In genomic region chr14:93846091-93846677, GRCm38 (mm10) we compare ENCODE assay signal across 26 mouse cellular contexts. TPM values are rescaled to one million over a fixed set of nuclear protein-coding genes. Genes with fewer than 3 reads are reported as not detected.
DNase-seq lines count a peak whose midpoint lies in the region; ATAC-seq and TF ChIP-seq lines count a peak whose summit lies in the region.
"Had no signal": no experiment of that assay in that cellular context is flagged by ENCODE, and none has a peak within 500 bp of the region (broad histone marks: within the 10 kb centered on the region; RNA-seq: fewer than 3 reads in every experiment).

No protein-coding gene starts in this region.

- peak; percentile 33 to 47 for DNase-seq in cerebellum, postnatal 10 days
- no peak for DNase-seq in cerebellum, adult 8-10 months
- peak; percentile 34 for DNase-seq in hindbrain, postnatal 0 days (ENCODE audit: low spot score)
- DNase-seq in liver = no peak
- DNase-seq: adrenal gland, adult 8-10 months; adrenal gland, postnatal 25 days; cerebellum, adult 18-20 months; cerebellum, adult 9-11 months; cerebellum, postnatal 36 days; gastrocnemius, postnatal 25 days; heart, adult 18-20 months; heart, postnatal 10 days; heart, postnatal 36 days had no signal

- H3K27me3 ChIP-seq in hindbrain, postnatal 0 days (ENCODE audit: insufficient read depth, low read length) = no peaks in the 10 kb centered on the region
- no peaks in the 10 kb centered on the region for H3K27me3 ChIP-seq in hindbrain, embryonic 16.5 days (replicated peaks; ENCODE audit: control insufficient read depth, insufficient read depth, low read length)
- no peaks in the 10 kb centered on the region for H3K27me3 ChIP-seq in midbrain, embryonic 13.5 days
- H3K27me3 ChIP-seq in midbrain, embryonic 15.5 days (replicated peaks) = no peaks in the 10 kb centered on the region
- H3K27me3 ChIP-seq: embryonic facial prominence, embryonic 12.5 days; embryonic facial prominence, embryonic 15.5 days; forebrain, embryonic 12.5 days; forebrain, embryonic 15.5 days; heart, embryonic 12.5 days; heart, embryonic 15.5 days; hindbrain, embryonic 15.5 days had no signal

- 19% methylated on average over 1 of the region's 1 CpGs for WGBS in hindbrain, postnatal 0 days
- WGBS in hindbrain, embryonic 16.5 days = 30% methylated on average over 1 of the region's 1 CpGs
- WGBS in midbrain, embryonic 13.5 days = 5% methylated on average over 1 of the region's 1 CpGs
- WGBS in midbrain, embryonic 15.5 days = 4% methylated on average over 1 of the region's 1 CpGs

- ATAC-seq in hindbrain, postnatal 0 days = no peak
- no peak for ATAC-seq in hindbrain, embryonic 16.5 days
- peak; percentile 50; the same call in 1 of the 2 replicates for ATAC-seq in midbrain, embryonic 13.5 days
- ATAC-seq in midbrain, embryonic 15.5 days (replicated peaks) = no peak
- ATAC-seq: activated CD4-positive, CD25-positive, alpha-beta regulatory T cell, adult 4 months; forebrain, embryonic 15.5 days; inflammation-experienced regulatory T-cells, adult 6 months had no signal

- no peaks in the 10 kb centered on the region for H3K9me3 ChIP-seq in hindbrain, postnatal 0 days (ENCODE audit: low read length)
- no peaks in the 10 kb centered on the region for H3K9me3 ChIP-seq in hindbrain, embryonic 16.5 days (ENCODE audit: control insufficient read depth, low read length)
- H3K9me3 ChIP-seq in midbrain, embryonic 13.5 days = no peaks in the 10 kb centered on the region
- no peaks in the 10 kb centered on the region for H3K9me3 ChIP-seq in midbrain, embryonic 15.5 days
- H3K9me3 ChIP-seq: embryonic facial prominence, embryonic 12.5 days; embryonic facial prominence, embryonic 15.5 days; forebrain, embryonic 12.5 days; forebrain, embryonic 15.5 days; heart, embryonic 12.5 days; heart, embryonic 15.5 days; hindbrain, embryonic 10.5 days; hindbrain, embryonic 15.5 days had no signal

- no peaks in the 10 kb centered on the region for H3K4me1 ChIP-seq in hindbrain, postnatal 0 days (ENCODE audit: insufficient read depth, low read length)
- no peaks in the 10 kb centered on the region for H3K4me1 ChIP-seq in hindbrain, embryonic 16.5 days (ENCODE audit: control insufficient read depth, insufficient read depth, low read depth, low read length)
- H3K4me1 ChIP-seq in midbrain, embryonic 13.5 days (replicated peaks) = peaks cover 10% of the 10 kb centered on the region
- H3K4me1 ChIP-seq in midbrain, embryonic 15.5 days = peaks cover 5% of the 10 kb centered on the region; the same call in 1 of the 2 replicates
- H3K4me1 ChIP-seq: embryonic facial prominence, embryonic 12.5 days; embryonic facial prominence, embryonic 15.5 days; forebrain, embryonic 15.5 days; heart, embryonic 12.5 days; heart, embryonic 15.5 days; hindbrain, embryonic 10.5 days; hindbrain, embryonic 15.5 days had no signal

- H3K4me3 ChIP-seq in hindbrain, postnatal 0 days (ENCODE audit: low read length) = no peak overlapping the region
- H3K4me3 ChIP-seq in hindbrain, embryonic 16.5 days (ENCODE audit: low read length) = no peak overlapping the region
- no peak overlapping the region for H3K4me3 ChIP-seq in midbrain, embryonic 13.5 days (replicated peaks)
- H3K4me3 ChIP-seq in midbrain, embryonic 15.5 days = no peak overlapping the region
- H3K4me3 ChIP-seq: embryonic facial prominence, embryonic 12.5 days; embryonic facial prominence, embryonic 15.5 days; forebrain, embryonic 12.5 days; forebrain, embryonic 15.5 days; heart, embryonic 12.5 days; heart, embryonic 15.5 days; hindbrain, embryonic 10.5 days; hindbrain, embryonic 15.5 days had no signal

- TF ChIP-seq CTCF in hindbrain, postnatal 0 days (IDR thresholded peaks at IDR 0.05; ENCODE audit: low read depth) = no peak

- no peak overlapping the region for H3K27ac ChIP-seq in hindbrain, postnatal 0 days
- H3K27ac ChIP-seq in hindbrain, embryonic 16.5 days (ENCODE audit: low read depth, low read length) = no peak overlapping the region
- H3K27ac ChIP-seq in midbrain, embryonic 13.5 days = no peak overlapping the region
- H3K27ac ChIP-seq in midbrain, embryonic 15.5 days = no peak overlapping the region
- H3K27ac ChIP-seq: embryonic facial prominence, embryonic 12.5 days; embryonic facial prominence, embryonic 15.5 days; forebrain, embryonic 12.5 days; forebrain, embryonic 15.5 days; heart, embryonic 15.5 days; hindbrain, embryonic 10.5 days; hindbrain, embryonic 15.5 days had no signal

- H3K9ac ChIP-seq in hindbrain, postnatal 0 days (replicated peaks; ENCODE audit: low read length) = no peak overlapping the region
- no peak overlapping the region for H3K9ac ChIP-seq in hindbrain, embryonic 16.5 days (ENCODE audit: low read depth, low read length)
- no peak overlapping the region for H3K9ac ChIP-seq in midbrain, embryonic 13.5 days (replicated peaks)
- no peak overlapping the region for H3K9ac ChIP-seq in midbrain, embryonic 15.5 days
- H3K9ac ChIP-seq: embryonic facial prominence, embryonic 12.5 days; embryonic facial prominence, embryonic 15.5 days; forebrain, embryonic 12.5 days; forebrain, embryonic 15.5 days; heart, embryonic 12.5 days; heart, embryonic 15.5 days; hindbrain, embryonic 15.5 days had no signal

- H3K36me3 ChIP-seq in hindbrain, postnatal 0 days (ENCODE audit: insufficient read depth, low read length) = no peaks in the 10 kb centered on the region
- H3K36me3 ChIP-seq in hindbrain, embryonic 16.5 days (ENCODE audit: control insufficient read depth, insufficient read depth, low read length) = no peaks in the 10 kb centered on the region
- H3K36me3 ChIP-seq in midbrain, embryonic 13.5 days = no peaks in the 10 kb centered on the region
- no peaks in the 10 kb centered on the region for H3K36me3 ChIP-seq in midbrain, embryonic 15.5 days (replicated peaks)
- H3K36me3 ChIP-seq: embryonic facial prominence, embryonic 12.5 days; embryonic facial prominence, embryonic 15.5 days; forebrain, embryonic 12.5 days; forebrain, embryonic 15.5 days; heart, embryonic 12.5 days; heart, embryonic 15.5 days; hindbrain, embryonic 10.5 days; hindbrain, embryonic 15.5 days had no signal

- H3K4me2 ChIP-seq in hindbrain, postnatal 0 days (ENCODE audit: low read depth, low read length) = no peak overlapping the region
- H3K4me2 ChIP-seq in hindbrain, embryonic 16.5 days (ENCODE audit: low read length) = no peak overlapping the region
- H3K4me2 ChIP-seq in midbrain, embryonic 13.5 days (replicated peaks) = no peak overlapping the region
- no peak overlapping the region for H3K4me2 ChIP-seq in midbrain, embryonic 15.5 days
- H3K4me2 ChIP-seq: embryonic facial prominence, embryonic 12.5 days; embryonic facial prominence, embryonic 15.5 days; forebrain, embryonic 12.5 days; forebrain, embryonic 15.5 days; heart, embryonic 12.5 days; heart, embryonic 15.5 days; hindbrain, embryonic 15.5 days had no signal

RNA-seq across cellular contexts. Expression of gene Pcdh9, which starts 44.3 kb away (rescaled TPM):
- 129 and 178 TPM in 2 replicates for total RNA-seq in hindbrain, postnatal 0 days (2014; rRNA removed)
- 147 and 149 TPM in 2 replicates for polyA plus RNA-seq in hindbrain, postnatal 0 days (2015; fragmentation: Nextera tagmentation; extraction: Ambion mirVana)
- 216 and 232 TPM in 2 replicates for polyA plus RNA-seq in hindbrain, embryonic 16.5 days (2015; fragmentation: Nextera tagmentation; extraction: Ambion mirVana)
- polyA plus RNA-seq in midbrain, embryonic 13.5 days (2015; fragmentation: Nextera tagmentation; extraction: Ambion mirVana) = 105 and 122 TPM in 2 replicates
- 165 and 172 TPM in 2 replicates for polyA plus RNA-seq in midbrain, embryonic 15.5 days (2015; fragmentation: Nextera tagmentation; extraction: Ambion mirVana)
- polyA plus RNA-seq: activated CD4-positive, CD25-positive, alpha-beta regulatory T cell, adult 4 months; inflammation-experienced regulatory T-cells, adult 6 months had no signal

Comparison
In these comparisons a context has a peak if more than half of its experiments do, and no peak if none do; other contexts are left out.
1. DNase-seq: peak in cerebellum, postnatal 10 days (2 of 2) and hindbrain, postnatal 0 days (single experiment); none in cerebellum, adult 8-10 months (single experiment) and liver (single experiment).